Mouse (Mus musculus): ENCODE measurements around the gene Chchd5. TPM values are rescaled to one million over a fixed set of nuclear protein-coding genes. Genes with fewer than 3 reads are reported as not detected.

Chchd5 gene
- polyA plus RNA-seq, 1 experiment from 2014 or later = 30.7 TPM

DNA sequence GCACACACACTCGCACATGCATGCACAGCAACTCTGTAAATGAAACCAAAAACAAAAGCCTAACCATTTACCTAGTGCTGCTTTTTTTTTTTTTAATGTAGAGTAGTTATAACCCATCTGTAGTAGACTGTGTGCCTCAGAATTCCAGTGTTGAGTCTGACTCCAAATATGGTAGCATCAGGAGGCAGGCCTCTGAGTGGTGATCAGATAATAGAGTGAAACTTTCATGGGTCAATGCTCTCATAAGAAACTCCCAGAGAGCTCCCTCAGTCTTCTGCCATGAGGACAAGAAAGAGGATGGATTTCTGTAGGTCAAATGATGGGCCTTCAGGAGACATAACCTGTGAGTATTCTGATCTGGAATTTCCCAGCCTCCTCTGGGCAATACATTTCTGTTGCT is 52.9 kb downstream of the Chchd5 start:
- H3K27ac ChIP-seq (ENCODE audit: low read depth, low read length) = no peak overlapping the region
- no peaks in the 10 kb centered on the region for H3K9me3 ChIP-seq (replicated peaks; ENCODE audit: control insufficient read depth, low read length)
- H3K27me3 ChIP-seq (replicated peaks; ENCODE audit: control insufficient read depth, insufficient read depth, low read length) = no peaks in the 10 kb centered on the region
- DNase-seq (ENCODE audit: low spot score) (no peak), ATAC-seq (no peak)
- H3K36me3 ChIP-seq (ENCODE audit: control insufficient read depth, insufficient read depth, low read length) = no peaks in the 10 kb centered on the region
- WGBS = 100% methylated on average over 1 of the region's 1 CpGs
- H3K9ac ChIP-seq (ENCODE audit: low read length) = no peak overlapping the region
- H3K4me2 ChIP-seq (ENCODE audit: low read length) = no peak overlapping the region
- no peaks in the 10 kb centered on the region for H3K4me1 ChIP-seq (ENCODE audit: control insufficient read depth, insufficient read depth, low read length)
- H3K4me3 ChIP-seq (ENCODE audit: low read depth, low read length) = no peak overlapping the region

DNA sequence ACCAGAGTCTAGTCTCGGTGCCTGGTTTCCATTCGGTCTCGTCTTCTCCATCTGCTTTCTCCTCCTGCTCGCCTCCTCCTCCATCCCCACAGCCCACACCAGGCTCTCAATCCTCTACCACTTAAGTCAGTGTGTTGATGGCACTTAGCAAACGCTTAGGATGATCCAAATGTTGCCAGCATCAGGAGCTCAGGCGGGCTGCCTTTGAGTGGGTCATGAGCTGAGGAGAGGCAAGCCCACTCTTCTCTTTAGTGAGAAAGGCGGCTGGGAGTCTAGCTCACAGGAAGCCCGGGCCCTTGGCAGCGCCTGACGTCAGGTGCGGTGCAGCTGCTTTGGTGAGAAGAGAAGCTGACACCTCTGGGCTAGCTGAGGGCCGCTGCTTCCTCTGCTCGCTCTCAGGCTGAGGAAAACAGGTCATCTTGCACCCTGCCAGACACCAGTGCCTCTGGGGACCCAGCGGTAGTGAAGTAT is 54.1 kb downstream of the Chchd5 start:
- no peaks in the 10 kb centered on the region for H3K9me3 ChIP-seq (replicated peaks; ENCODE audit: control insufficient read depth, low read length)
- no peaks in the 10 kb centered on the region for H3K27me3 ChIP-seq (replicated peaks; ENCODE audit: control insufficient read depth, insufficient read depth, low read length)
- no peak for DNase-seq (ENCODE audit: low spot score)
- ATAC-seq = no peak
- 90% methylated on average over 14 of the region's 14 CpGs for WGBS
- no peak overlapping the region for H3K4me3 ChIP-seq (ENCODE audit: low read depth, low read length)
- H3K9ac ChIP-seq (ENCODE audit: low read length) = no peak overlapping the region
- no peak overlapping the region for H3K27ac ChIP-seq (ENCODE audit: low read depth, low read length)
- H3K4me2 ChIP-seq (ENCODE audit: low read length) = no peak overlapping the region
- H3K36me3 ChIP-seq (ENCODE audit: control insufficient read depth, insufficient read depth, low read length) = no peaks in the 10 kb centered on the region
- no peaks in the 10 kb centered on the region for H3K4me1 ChIP-seq (ENCODE audit: control insufficient read depth, insufficient read depth, low read length)

Other genes with a start within 250 kb of the Chchd5 start
- 10.2 and 12.2 TPM in 2 replicates for gene Zc3h8, start 185.6 kb upstream of the Chchd5 start, polyA plus RNA-seq (2014; fragmentation: Nextera tagmentation; extraction: Ambion mirVana)
- gene Zc3h6, start 162.3 kb upstream of the Chchd5 start, polyA plus RNA-seq (2014; fragmentation: Nextera tagmentation; extraction: Ambion mirVana) = 4.3 and 4.6 TPM in 2 replicates
- gene Gm10762, start 162.0 kb upstream of the Chchd5 start, polyA plus RNA-seq (2014; fragmentation: Nextera tagmentation; extraction: Ambion mirVana) = 18.0 and 23.5 TPM in 2 replicates
- gene Vinac1, start 81.5 kb upstream of the Chchd5 start, polyA plus RNA-seq (2014; fragmentation: Nextera tagmentation; extraction: Ambion mirVana) = 0.28 and 0.42 TPM in 2 replicates
- 27.3 and 32.8 TPM in 2 replicates for gene Ttl, start 63.8 kb upstream of the Chchd5 start, polyA plus RNA-seq (2014; fragmentation: Nextera tagmentation; extraction: Ambion mirVana)
- 5.9 and 8.0 TPM in 2 replicates for gene Polr1b, start 28.7 kb upstream of the Chchd5 start, polyA plus RNA-seq (2014; fragmentation: Nextera tagmentation; extraction: Ambion mirVana)
- 46.8 and 55.4 TPM in 2 replicates for gene Slc20a1, start 69.1 kb downstream of the Chchd5 start, polyA plus RNA-seq (2014; fragmentation: Nextera tagmentation; extraction: Ambion mirVana)
- gene Ckap2l, start 167.5 kb downstream of the Chchd5 start, polyA plus RNA-seq (2014; fragmentation: Nextera tagmentation; extraction: Ambion mirVana) = 36.6 and 44.2 TPM in 2 replicates
- 0.31 and 0.37 TPM in 2 replicates for gene Il1a, start 180.3 kb downstream of the Chchd5 start, polyA plus RNA-seq (2014; fragmentation: Nextera tagmentation; extraction: Ambion mirVana)
- gene Il1b, start 241.4 kb downstream of the Chchd5 start, polyA plus RNA-seq (2014; fragmentation: Nextera tagmentation; extraction: Ambion mirVana) = not detected in 2 replicates

All from forebrain, embryonic 14.5 days (tissue).